In the genomic region with DNA sequence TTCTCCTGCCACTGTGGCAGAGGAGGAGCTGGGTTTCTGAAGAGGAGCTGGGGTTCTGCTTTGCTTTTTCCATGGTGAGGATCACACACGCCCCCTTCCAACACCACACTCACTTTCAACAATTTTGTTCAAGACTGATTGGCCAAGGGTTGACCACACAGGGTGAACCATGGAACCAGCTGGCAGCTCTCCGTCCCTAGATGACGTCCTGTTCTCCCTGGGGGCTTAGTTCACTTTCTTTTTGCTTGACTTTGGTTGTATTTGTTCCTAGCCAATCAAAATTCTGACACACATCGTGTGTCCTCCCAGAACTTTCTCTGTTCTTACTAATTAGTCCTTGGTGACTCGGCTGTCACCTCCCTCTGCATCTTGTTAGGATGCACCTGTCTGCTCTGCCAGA, we compare ENCODE assay signal across 31 mouse cellular contexts. TPM values are rescaled to one million over a fixed set of nuclear protein-coding genes. Genes with fewer than 3 reads are reported as not detected.
DNase-seq lines count a peak whose midpoint lies in the region; ATAC-seq and TF ChIP-seq lines count a peak whose summit lies in the region.
"Had no signal": no experiment of that assay in that cellular context is flagged by ENCODE, and none has a peak within 500 bp of the region (broad histone marks: within the 10 kb centered on the region; RNA-seq: fewer than 3 reads in every experiment).

No protein-coding gene starts in this region.

- no peak overlapping the region for H3K4me3 ChIP-seq in hindbrain, embryonic 10.5 days
- H3K4me3 ChIP-seq in lung, adult 2 months (replicated peaks; ENCODE audit: extremely low read depth, low read depth, low read length): no peak overlapping the region
- H3K4me3 ChIP-seq: embryonic facial prominence, embryonic 10.5 days; embryonic facial prominence, embryonic 13.5 days; erythroblast, embryonic 14.5 days; forebrain, embryonic 13.5 days; heart, embryonic 12.5 days; heart, embryonic 15.5 days had no signal

- peaks cover 24% of the 10 kb centered on the region for H3K4me1 ChIP-seq in hindbrain, embryonic 10.5 days (replicated peaks)
- peaks cover 4% of the 10 kb centered on the region; the same call in 1 of the 2 replicates for H3K4me1 ChIP-seq in lung, adult 2 months (ENCODE audit: control insufficient read depth, insufficient read depth, low read length)

- peak; percentile 35 for DNase-seq in 416B (ENCODE audit: low read depth)
- peak; percentile 60 to 67 for DNase-seq in B cell, adult 2 months
- DNase-seq in splenic B cell, adult 2 months (ENCODE audit: low read depth, low spot score): peak; percentile 84
- DNase-seq in hindbrain, embryonic 10.5 days (ENCODE audit: low spot score): no peak
- no peak for DNase-seq in lung, adult 2 months
- DNase-seq: cerebellum, adult 11 months; cerebellum, adult 2 months; cerebellum, postnatal 10 days; cerebellum, postnatal 36 days; embryo, embryonic 11 days; gastrocnemius, postnatal 10 days; gastrocnemius, postnatal 36 days; heart, adult 11 months; heart, postnatal 10 days; heart, postnatal 36 days; kidney, adult 2 months had no signal

- no peak for TF ChIP-seq POLR2A in lung, adult 2 months (IDR thresholded peaks at IDR 0.05; ENCODE audit: borderline replicate concordance, extremely low read depth, low read depth, low read length)

- peaks cover 16% of the 10 kb centered on the region for H3K36me3 ChIP-seq in splenic B cell, adult 2 months (ENCODE audit: control insufficient read depth, insufficient read depth, low read length, poor library complexity, severe bottlenecking)
- H3K36me3 ChIP-seq in hindbrain, embryonic 10.5 days: no peaks in the 10 kb centered on the region
- H3K36me3 ChIP-seq: embryonic facial prominence, embryonic 10.5 days; embryonic facial prominence, embryonic 13.5 days; heart, embryonic 12.5 days; heart, embryonic 15.5 days had no signal

- no peak overlapping the region for H3K27ac ChIP-seq in hindbrain, embryonic 10.5 days
- H3K27ac ChIP-seq: embryonic facial prominence, embryonic 10.5 days; embryonic facial prominence, embryonic 13.5 days; forebrain, embryonic 13.5 days; heart, embryonic 15.5 days; hindbrain, embryonic 14.5 days; hindbrain, postnatal 0 days had no signal

- TF ChIP-seq CTCF in lung, adult 2 months (IDR thresholded peaks at IDR 0.05; ENCODE audit: insufficient read depth, low read length): no peak

- H3K27me3 ChIP-seq in splenic B cell, adult 2 months (ENCODE audit: control insufficient read depth, insufficient read depth, low read length, poor library complexity, severe bottlenecking): no peaks in the 10 kb centered on the region
- peaks cover 11% of the 10 kb centered on the region; the same call in 1 of the 2 replicates for H3K27me3 ChIP-seq in hindbrain, embryonic 10.5 days (ENCODE audit: insufficient read depth, poor library complexity, severe bottlenecking)
- H3K27me3 ChIP-seq: embryonic facial prominence, embryonic 13.5 days; forebrain, embryonic 13.5 days; heart, embryonic 15.5 days; Patski had no signal

- 70% methylated on average over 5 of the region's 5 CpGs for WGBS in hindbrain, embryonic 10.5 days
- WGBS in lung, adult 2 months: 54% methylated on average over 5 of the region's 5 CpGs

- H3K9me3 ChIP-seq in hindbrain, embryonic 10.5 days: no peaks in the 10 kb centered on the region
- H3K9me3 ChIP-seq: embryonic facial prominence, embryonic 13.5 days; forebrain, embryonic 13.5 days; heart, embryonic 12.5 days; heart, embryonic 15.5 days had no signal

- peak; percentile 34 for ATAC-seq in granulocyte monocyte progenitor cell, adult 5-6 weeks (replicated peaks; ENCODE audit: poor library complexity, severe bottlenecking)
- ATAC-seq: forebrain, embryonic 13.5 days; forebrain, embryonic 16.5 days; hindbrain, postnatal 0 days; intestine, postnatal 0 days; Patski had no signal

RNA-seq across cellular contexts. Expression of a gene that starts 5.1 kb away (rescaled TPM):
- 6.4 and 15.0 TPM in 2 replicates for total RNA-seq in granulocyte monocyte progenitor cell, adult 5-6 weeks (2014; fragmentation: Nextera tagmentation)
- 1.7 and 7.6 TPM in 2 replicates for total RNA-seq in granulocyte monocyte progenitor cell, adult 5-6 weeks (2017)
- 0.80 and 0.82 TPM in 2 replicates for polyA plus RNA-seq in hindbrain, embryonic 10.5 days (2016; fragmentation: Nextera tagmentation; extraction: Ambion mirVana)
- 14.1 and 19.8 TPM in 2 replicates for polyA plus RNA-seq in lung, adult 2 months (2012; rRNA removed)
- total RNA-seq: adrenal gland, postnatal 36 days; gastrocnemius, adult 18-20 months; gastrocnemius, postnatal 10 days; gastrocnemius, postnatal 36 days; heart, postnatal 36 days; hindbrain, postnatal 0 days had no signal
- polyA plus RNA-seq: forebrain, embryonic 13.5 days; Patski had no signal

RNA-seq across cellular contexts. Expression of a gene that starts 22.1 kb away (rescaled TPM):
- 97.2 and 116 TPM in 2 replicates for total RNA-seq in granulocyte monocyte progenitor cell, adult 5-6 weeks (2014; fragmentation: Nextera tagmentation)
- total RNA-seq in granulocyte monocyte progenitor cell, adult 5-6 weeks (2017): 40.2 and 41.8 TPM in 2 replicates
- polyA plus RNA-seq in hindbrain, embryonic 10.5 days (2016; fragmentation: Nextera tagmentation; extraction: Ambion mirVana): 5.8 and 7.7 TPM in 2 replicates
- polyA plus RNA-seq in lung, adult 2 months (2012; rRNA removed): 109 and 118 TPM in 2 replicates

RNA-seq across cellular contexts. Expression of a gene that starts 25.2 kb away (rescaled TPM):
- 165 and 218 TPM in 2 replicates for total RNA-seq in granulocyte monocyte progenitor cell, adult 5-6 weeks (2014; fragmentation: Nextera tagmentation)
- total RNA-seq in granulocyte monocyte progenitor cell, adult 5-6 weeks (2017): 273 and 284 TPM in 2 replicates
- polyA plus RNA-seq in hindbrain, embryonic 10.5 days (2016; fragmentation: Nextera tagmentation; extraction: Ambion mirVana): 131 and 135 TPM in 2 replicates
- polyA plus RNA-seq in lung, adult 2 months (2012; rRNA removed): 101 and 140 TPM in 2 replicates

RNA-seq across cellular contexts. Expression of a gene that starts 45.8 kb away (rescaled TPM):
- total RNA-seq in granulocyte monocyte progenitor cell, adult 5-6 weeks (2014; fragmentation: Nextera tagmentation): 3.2 and 3.6 TPM in 2 replicates
- total RNA-seq in granulocyte monocyte progenitor cell, adult 5-6 weeks (2017): 3.8 and 7.1 TPM in 2 replicates
- polyA plus RNA-seq in hindbrain, embryonic 10.5 days (2016; fragmentation: Nextera tagmentation; extraction: Ambion mirVana): 0.11 and 0.24 TPM in 2 replicates
- polyA plus RNA-seq in lung, adult 2 months (2012; rRNA removed): 33.3 and 38.9 TPM in 2 replicates
- polyA plus RNA-seq: erythroblast, embryonic 14.5 days; forebrain, embryonic 13.5 days; heart, embryonic 12.5 days; hindbrain, embryonic 11.5 days; hindbrain, embryonic 14.5 days had no signal

RNA-seq across cellular contexts. Expression of a gene that starts 55.6 kb away (rescaled TPM):
- total RNA-seq in granulocyte monocyte progenitor cell, adult 5-6 weeks (2014; fragmentation: Nextera tagmentation): 55.3 and 56.9 TPM in 2 replicates
- total RNA-seq in granulocyte monocyte progenitor cell, adult 5-6 weeks (2017): 47.9 and 48.5 TPM in 2 replicates
- 0.30 and 0.98 TPM in 2 replicates for polyA plus RNA-seq in hindbrain, embryonic 10.5 days (2016; fragmentation: Nextera tagmentation; extraction: Ambion mirVana)
- polyA plus RNA-seq in lung, adult 2 months (2012; rRNA removed): 146 and 187 TPM in 2 replicates
- polyA plus RNA-seq: erythroblast, embryonic 14.5 days; forebrain, embryonic 13.5 days had no signal

Comparison
In these comparisons a context has a peak if more than half of its experiments do, and no peak if none do; other contexts are left out.
1. DNase-seq: peak in 416B (single experiment), B cell, adult 2 months (2 of 2) and splenic B cell, adult 2 months (single experiment); none in hindbrain, embryonic 10.5 days (single experiment) and lung, adult 2 months (single experiment).
2. RNA of a gene that starts 22.1 kb away (polyA plus RNA-seq): 109 to 118 TPM in lung, adult 2 months; 5.8 to 7.7 TPM in hindbrain, embryonic 10.5 days; every median in the first group is over 10 times any median in the second.